8 mouse cellular contexts compared by ENCODE assay signal in genomic region chr5:119563510-119564351, GRCm38 (mm10).
DNase-seq lines count a peak whose midpoint lies in the region; ATAC-seq lines count a peak whose summit lies in the region.

No protein-coding gene starts in this region.

- peak; percentile 19 to 35 for DNase-seq in layer of hippocampus, postnatal 10 days (ENCODE audit: low spot score in 2 of 2)
- DNase-seq in layer of hippocampus, adult 18-20 months (ENCODE audit: low spot score in 2 of 2) = no peak
- DNase-seq in embryo, embryonic 9.5 days (ENCODE audit: extremely low spot score) = peak; percentile 62
- DNase-seq in heart, postnatal 4 days = peak; percentile 10
- no peak for DNase-seq in spleen, postnatal 36 days (ENCODE audit: low spot score in 2 of 2)
- DNase-seq in urinary bladder, postnatal 10 days (ENCODE audit: low spot score) = no peak

- H3K4me3 ChIP-seq in midbrain, embryonic 16.5 days (ENCODE audit: low read depth, low read length) = no peak overlapping the region; the same call in 1 of the 2 replicates

- WGBS in midbrain, embryonic 16.5 days = 17% methylated on average over 33 of the region's 33 CpGs

- no peak for ATAC-seq in midbrain, embryonic 16.5 days
- ATAC-seq in CD4-positive, CD25-positive, alpha-beta regulatory T cell, adult 4 months = no peak

- no peaks in the 10 kb centered on the region; the same call in 1 of the 2 replicates for H3K27me3 ChIP-seq in midbrain, embryonic 16.5 days (ENCODE audit: control insufficient read depth, insufficient read depth, low read depth, low read length)

- H3K36me3 ChIP-seq in midbrain, embryonic 16.5 days (ENCODE audit: control insufficient read depth, insufficient read depth, low read length) = no peaks in the 10 kb centered on the region

- peaks cover 8% of the 10 kb centered on the region; the same call in 1 of the 2 replicates for H3K4me1 ChIP-seq in midbrain, embryonic 16.5 days (ENCODE audit: control insufficient read depth, insufficient read depth, low read length)

- H3K9me3 ChIP-seq in midbrain, embryonic 16.5 days (replicated peaks; ENCODE audit: control insufficient read depth, low read length, poor library complexity, severe bottlenecking) = no peaks in the 10 kb centered on the region

- no peak overlapping the region for H3K27ac ChIP-seq in midbrain, embryonic 16.5 days (ENCODE audit: low read length)

- peak overlapping the region; percentile 40 for H3K4me2 ChIP-seq in midbrain, embryonic 16.5 days (ENCODE audit: low read length)

- no peak overlapping the region for H3K9ac ChIP-seq in midbrain, embryonic 16.5 days (ENCODE audit: low read depth, low read length)

Comparison
In these comparisons a context has a peak if more than half of its experiments do, and no peak if none do; other contexts are left out.
1. DNase-seq: peak in layer of hippocampus, postnatal 10 days (2 of 2), embryo, embryonic 9.5 days (single experiment) and heart, postnatal 4 days (single experiment); none in layer of hippocampus, adult 18-20 months (0 of 2), spleen, postnatal 36 days (0 of 2) and urinary bladder, postnatal 10 days (single experiment).